In genomic region chr17:34969822-34970221, GRCm38 (mm10) we compare ENCODE assay signal across 31 mouse cellular contexts. TPM values are rescaled to one million over a fixed set of nuclear protein-coding genes. Genes with fewer than 3 reads are reported as not detected.
"Had no signal": no experiment of that assay in that cellular context is flagged by ENCODE, and none has a peak within 500 bp of the region (broad histone marks: within the 10 kb centered on the region; RNA-seq: fewer than 3 reads in every experiment).

Gm20481 (plus strand) TSS chr17:34969912.

RNA-seq across cellular contexts. Expression of gene Gm20481, which starts in this region (rescaled TPM):
- total RNA-seq: gastrocnemius, adult 18-20 months; gastrocnemius, postnatal 10 days; gastrocnemius, postnatal 25 days; gastrocnemius, postnatal 4 days; heart, adult 18-20 months; heart, adult 8-10 months; heart, postnatal 10 days; heart, postnatal 25 days; heart, postnatal 4 days; layer of hippocampus, adult 18-20 months; layer of hippocampus, adult 8-10 months; layer of hippocampus, postnatal 14 days; layer of hippocampus, postnatal 36 days; left cerebral cortex, adult 8-10 months; left cerebral cortex, postnatal 10 days; left cerebral cortex, postnatal 25 days; left cerebral cortex, postnatal 4 days; liver, adult 2 months had no signal
- polyA plus RNA-seq: heart, embryonic 10.5 days; heart, embryonic 12.5 days; heart, embryonic 16.5 days; hindbrain, embryonic 14.5 days; hindbrain, embryonic 16.5 days; intestine, embryonic 16.5 days; kidney, adult 2 months; kidney, embryonic 15.5 days; kidney, postnatal 0 days; large intestine, adult 2 months; limb, embryonic 13.5 days; limb, embryonic 15.5 days; liver, adult 2 months; liver, embryonic 14.5 days had no signal
